Mouse (Mus musculus) kidney, adult 2 months (tissue): ENCODE data around the gene Dynll2. TPM values are rescaled to one million over a fixed set of nuclear protein-coding genes. Genes with fewer than 3 reads are reported as not detected.

ENCODE experiments used
- DNase-seq: peaks from one replicate; pipeline ENCODE4 v3.0.0; 2021
- H3K27ac ChIP-seq: fragments of 200-500 bp; 2 replicates; pipeline ENCODE4 v1.5.1; 2012; ENCODE audit warnings: low read depth, low read length, control low read depth, inconsistent platforms; ENCODE audit not compliant: insufficient read depth
- H3K27me3 ChIP-seq: fragments of 200-500 bp; replicated peaks from 2 replicates; pipeline ENCODE4 v1.6.1; 2012; ENCODE audit warnings: mild to moderate bottlenecking, moderate library complexity, low read length, inconsistent platforms; ENCODE audit not compliant: control insufficient read depth, insufficient read depth
- H3K36me3 ChIP-seq: fragments of 200-500 bp; 2 replicates; pipeline ENCODE4 v1.6.1; 2012; ENCODE audit warnings: mild to moderate bottlenecking, moderate library complexity, low read length, inconsistent platforms; ENCODE audit not compliant: control insufficient read depth, insufficient read depth
- H3K4me1 ChIP-seq: fragments of 200-500 bp; 2 replicates; pipeline ENCODE4 v1.6.1; 2011; ENCODE audit warnings: low read length; ENCODE audit not compliant: control insufficient read depth, insufficient read depth
- H3K4me3 ChIP-seq: fragments of 200-500 bp; 2 replicates; pipeline ENCODE4 v1.5.1; 2011; ENCODE audit warnings: mild to moderate bottlenecking, low read depth, low read length, control low read depth; ENCODE audit not compliant: insufficient read depth
- CTCF ChIP-seq: fragments of 200-500 bp; conservative IDR thresholded peaks from 2 replicates; pipeline ENCODE4 v1.5.1; 2011; ENCODE audit warnings: low read depth, mild to moderate bottlenecking, control low read depth, low read length, moderate library complexity, mixed read lengths; ENCODE audit not compliant: insufficient read depth, insufficient read length
- POLR2A ChIP-seq: fragments of 200-500 bp; IDR thresholded peaks from one replicate; pipeline ENCODE4 v1.6.1; 2011; ENCODE audit warnings: low read depth, low read length, control low read depth
- WGBS: fragments of 180-500 bp; shearing (Covaris S2); methylation state at CpG from one replicate; pipeline ENCODE4 v1.1.7; 2018; 5-methylcytosine and 5-hydroxymethylcytosine counted together
- polyA plus RNA-seq: library from polyadenylated mRNA; depleted of rRNA; stranded (reverse); fragments of >200 nt; gene quantifications from 2 replicates; pipeline ENCODE4 v1.2.3, GENCODE M21; 2012

Dynll2 gene
- polyA plus RNA-seq, 1 experiment, result 169 TPM

DNA sequence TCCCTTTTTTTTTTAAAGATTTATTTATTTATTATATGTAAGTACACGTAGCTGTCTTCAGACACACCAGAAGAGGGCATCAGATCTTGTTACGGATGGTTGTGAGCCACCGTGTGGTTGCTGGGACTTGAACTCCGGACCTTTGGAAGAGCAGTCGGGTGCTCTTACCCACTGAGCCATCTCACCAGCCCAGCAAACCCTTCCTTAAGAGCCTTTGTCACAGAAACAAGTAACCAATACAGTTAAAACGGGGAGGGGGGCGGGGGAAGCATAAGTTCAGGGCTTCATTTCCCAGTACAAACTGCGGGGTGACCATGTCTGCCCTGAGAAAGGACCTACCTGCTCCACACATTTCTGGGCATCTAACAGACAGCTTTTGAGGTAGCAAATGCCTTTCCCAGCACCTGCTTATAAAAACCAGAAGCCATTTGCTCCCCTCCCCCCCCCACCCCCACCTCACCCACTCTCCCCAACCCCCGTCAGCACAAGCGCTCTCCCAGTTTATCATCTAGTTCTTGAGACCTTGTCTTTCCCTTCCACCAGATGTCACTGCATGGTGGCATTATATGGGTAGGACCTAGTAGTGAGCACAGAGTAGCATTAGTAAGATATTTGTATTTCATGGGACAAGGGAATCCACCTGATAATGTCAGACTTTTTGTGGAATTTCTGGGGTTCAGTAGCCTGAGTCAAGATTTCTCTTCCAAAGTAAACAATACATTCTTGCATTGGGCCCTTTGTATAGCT is 13.6 kb downstream of the Dynll2 start:
- H3K27me3 ChIP-seq, result no peaks in the 10 kb centered on the region
- H3K27ac ChIP-seq, result no peak overlapping the region
- H3K4me1 ChIP-seq, result 0 out of 2 replicates have a peak, but pooled peaks cover 4% of the 10 kb centered on the region
- DNase-seq, result no peak
- no peak overlapping the region for H3K4me3 ChIP-seq
- 46% methylated on average over 10 of the region's 10 CpGs for WGBS
- H3K36me3 ChIP-seq, result no peaks in the 10 kb centered on the region
- TF ChIP-seq POLR2A (no peak), CTCF (no peak)

DNA sequence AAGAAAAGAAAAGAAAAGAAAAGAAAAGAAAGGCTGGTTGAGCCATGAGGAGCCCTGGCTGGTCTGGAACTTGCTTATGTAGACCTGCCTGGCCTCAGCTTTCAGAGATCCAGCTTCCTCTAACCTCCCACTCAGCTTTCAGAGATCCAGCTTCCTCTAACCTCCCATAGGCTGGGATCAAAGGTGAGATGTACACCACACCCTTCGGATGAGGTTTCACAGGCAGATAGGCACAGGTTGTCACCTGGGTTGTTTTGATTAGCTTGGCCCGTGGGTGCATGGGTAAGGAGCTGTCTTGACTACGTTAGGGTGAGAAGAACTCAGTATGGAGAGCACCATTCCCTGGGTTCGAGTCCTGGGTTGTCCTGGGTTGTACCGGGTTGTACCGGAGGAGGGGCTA is 14.5 kb downstream of the Dynll2 start:
- H3K36me3 ChIP-seq, result no peaks in the 10 kb centered on the region
- WGBS, result 70% methylated on average over 6 of the region's 6 CpGs
- no peak overlapping the region for H3K4me3 ChIP-seq
- no peak for DNase-seq
- H3K27me3 ChIP-seq, result no peaks in the 10 kb centered on the region
- no peak for TF ChIP-seq CTCF
- TF ChIP-seq POLR2A, result no peak
- H3K4me1 ChIP-seq, result peaks cover 7% of the 10 kb centered on the region; the same call in 1 of the 2 replicates
- H3K27ac ChIP-seq, result no peak overlapping the region

DNA sequence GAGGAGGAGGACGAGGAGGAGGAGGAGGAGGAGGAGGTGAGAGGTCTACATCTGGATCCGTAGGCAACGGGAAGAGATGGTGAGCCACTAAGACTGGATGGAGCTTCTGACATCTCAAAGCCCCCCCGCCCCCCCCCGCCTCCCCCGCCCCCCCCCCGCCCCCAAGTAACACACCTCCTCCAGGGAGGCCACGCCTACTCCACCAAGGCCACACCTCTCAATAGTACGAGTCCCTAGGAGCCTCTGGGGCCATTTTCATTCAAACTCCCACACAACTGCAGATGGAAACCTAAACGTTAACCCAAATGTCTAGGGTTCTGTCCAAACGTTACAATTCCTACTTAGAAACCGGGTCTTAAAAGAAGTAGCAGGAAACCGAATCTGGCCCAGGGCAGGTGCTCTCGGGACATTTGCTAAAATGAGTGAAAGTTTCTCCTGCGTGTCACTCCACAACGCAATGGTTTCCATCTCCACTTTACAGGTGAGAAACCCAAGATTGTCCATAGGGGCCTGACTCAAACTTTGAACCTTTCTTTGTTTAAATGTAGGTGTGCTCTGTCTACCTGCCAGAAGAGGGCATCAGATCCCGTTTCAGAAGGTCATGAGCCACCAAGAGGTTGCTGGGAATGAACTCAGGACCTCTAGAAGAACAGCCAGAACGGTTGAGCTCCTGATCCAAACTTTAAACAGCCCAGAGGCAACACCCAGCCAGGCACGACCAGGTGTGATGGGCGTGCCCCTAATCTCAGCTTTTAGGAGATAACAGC is 18.8 kb downstream of the Dynll2 start:
- no peak overlapping the region for H3K27ac ChIP-seq
- no peaks in the 10 kb centered on the region for H3K27me3 ChIP-seq
- no peaks in the 10 kb centered on the region for H3K36me3 ChIP-seq
- no peak overlapping the region for H3K4me3 ChIP-seq
- H3K4me1 ChIP-seq, result peaks cover 3% of the 10 kb centered on the region; the same call in 1 of the 2 replicates
- TF ChIP-seq POLR2A (no peak), CTCF (peak; percentile 39)
- no peak for DNase-seq
- WGBS, result 20% methylated on average over 16 of the region's 20 CpGs

DNA sequence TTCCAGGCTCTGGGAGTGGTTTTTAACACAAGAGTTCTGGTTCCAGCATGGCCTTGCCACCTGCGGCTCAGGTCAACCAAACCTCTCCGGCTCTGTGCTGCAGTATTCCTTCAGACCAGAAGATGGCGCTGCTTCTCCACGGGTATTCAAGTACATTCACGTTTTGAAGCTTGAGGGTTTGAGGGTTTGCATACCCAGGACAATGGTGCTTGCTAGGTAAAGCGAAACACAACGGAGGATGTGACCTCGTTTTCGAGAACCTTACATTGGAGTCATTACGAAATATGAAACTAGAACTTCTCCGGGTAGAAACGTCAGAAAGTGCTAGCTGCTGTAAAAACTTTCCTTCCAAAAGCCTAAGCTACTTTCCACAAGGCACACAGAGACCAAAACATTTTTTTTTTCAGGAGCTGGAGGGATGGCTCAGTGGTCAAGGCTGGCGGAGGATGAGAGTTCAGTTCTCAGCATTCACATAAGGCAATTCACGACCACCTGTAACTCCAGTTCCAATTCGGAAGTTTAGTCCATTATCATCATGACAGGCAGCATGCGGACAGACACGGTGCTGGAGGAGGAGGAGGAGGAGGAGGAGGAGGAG is 19.5 kb downstream of the Dynll2 start:
- Histone ChIP-seq H3K4me3 (peak overlapping the region; percentile 5; the same call in 1 of the 2 replicates), H3K27me3 (no peaks in the 10 kb centered on the region), H3K27ac (no peak overlapping the region), H3K4me1 (peaks cover 3% of the 10 kb centered on the region; the same call in 1 of the 2 replicates), H3K36me3 (no peaks in the 10 kb centered on the region)
- peak; percentile 91 for DNase-seq
- WGBS, result 2% methylated on average over 17 of the region's 17 CpGs
- TF ChIP-seq POLR2A (no peak), CTCF (peak; percentile 97)

DNA sequence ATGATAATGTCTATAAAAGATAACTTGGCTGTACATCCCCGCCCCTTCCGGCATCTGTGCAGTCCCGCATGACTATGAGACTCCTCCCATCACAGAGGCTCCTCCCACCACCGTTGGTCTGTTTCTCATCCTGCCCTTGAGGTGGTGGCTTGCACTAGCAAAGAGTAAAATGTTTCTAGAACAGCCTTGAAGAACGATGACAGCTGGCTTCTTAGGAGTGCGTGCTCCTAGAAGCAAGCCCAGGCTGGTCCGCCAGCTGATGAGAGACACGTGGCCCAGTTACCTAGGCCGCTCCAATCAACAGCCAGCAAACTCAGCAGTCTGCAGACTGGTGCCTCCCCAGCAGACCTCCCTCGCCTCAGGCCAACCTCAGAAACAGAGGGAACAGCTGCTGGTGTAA is 21.1 kb downstream of the Dynll2 start:
- Histone ChIP-seq H3K36me3 (no peaks in the 10 kb centered on the region), H3K4me3 (no peak overlapping the region), H3K27me3 (no peaks in the 10 kb centered on the region), H3K27ac (no peak overlapping the region), H3K4me1 (peaks cover 3% of the 10 kb centered on the region; the same call in 1 of the 2 replicates)
- TF ChIP-seq POLR2A, result no peak
- no peak for TF ChIP-seq CTCF
- WGBS, result 48% methylated on average over 10 of the region's 10 CpGs
- DNase-seq, result no peak

DNA sequence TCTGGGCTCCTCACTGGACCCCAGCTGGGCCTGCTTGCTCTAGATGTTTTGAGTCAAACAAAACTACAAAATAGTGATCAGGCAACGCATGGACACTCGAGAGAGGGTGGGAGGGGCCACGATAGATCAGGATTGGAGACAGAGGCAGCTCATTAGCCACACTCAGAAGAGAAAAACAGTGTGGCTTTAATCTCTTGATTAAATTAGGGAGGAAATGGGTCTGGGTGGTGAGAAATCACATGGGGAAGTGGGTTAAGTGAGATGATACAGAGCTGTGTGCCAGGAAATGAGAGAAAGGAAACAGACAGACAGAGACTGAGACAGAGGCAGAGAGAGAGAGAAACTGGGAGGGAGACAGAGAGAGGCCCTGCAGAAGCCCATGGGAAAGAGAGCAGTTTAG is 22.0 kb downstream of the Dynll2 start:
- Histone ChIP-seq H3K4me1 (peaks cover 3% of the 10 kb centered on the region; the same call in 1 of the 2 replicates), H3K27me3 (no peaks in the 10 kb centered on the region), H3K36me3 (no peaks in the 10 kb centered on the region), H3K27ac (no peak overlapping the region), H3K4me3 (no peak overlapping the region)
- DNase-seq, result no peak
- 61% methylated on average over 3 of the region's 3 CpGs for WGBS
- TF ChIP-seq CTCF (no peak), POLR2A (no peak)

DNA sequence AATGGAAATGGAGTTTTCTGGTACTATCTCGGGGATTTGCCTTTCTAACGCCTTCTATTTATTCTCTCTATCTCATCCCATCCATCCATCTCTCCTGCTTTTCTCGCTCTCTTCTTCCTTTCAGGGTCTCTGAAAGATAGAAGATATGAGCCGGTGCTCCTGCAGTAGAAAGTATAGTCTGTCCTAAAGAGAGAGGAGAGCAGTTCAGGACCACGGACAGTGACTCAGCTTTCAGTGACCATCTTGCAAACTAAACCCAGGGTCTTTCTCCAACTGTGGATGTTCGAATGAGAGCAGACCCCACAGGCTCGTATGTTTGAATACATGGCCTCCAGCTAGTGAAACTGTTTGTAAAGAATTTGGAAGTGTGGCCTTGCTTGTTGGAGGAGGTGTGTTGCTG is 30.3 kb downstream of the Dynll2 start:
- DNase-seq, result no peak
- no peaks in the 10 kb centered on the region for H3K4me1 ChIP-seq
- WGBS, result 36% methylated on average over 7 of the region's 7 CpGs
- no peak for TF ChIP-seq CTCF
- TF ChIP-seq POLR2A, result no peak
- no peak overlapping the region for H3K4me3 ChIP-seq
- H3K36me3 ChIP-seq, result no peaks in the 10 kb centered on the region
- H3K27ac ChIP-seq, result no peak overlapping the region
- H3K27me3 ChIP-seq, result no peaks in the 10 kb centered on the region
